Mouse (Mus musculus) intestine, embryonic 16.5 days (tissue): Measurements from ENCODE around the gene Sik3. TPM values are rescaled to one million over a fixed set of nuclear protein-coding genes. Genes with fewer than 3 reads are reported as not detected.
"Not testable (repeated sequence)": the region's sequence is repeated elsewhere in the genome, so short reads cannot be mapped to it uniquely, and the experiment has no call there.

Experiments used
- ATAC-seq: fragments of 200-750 bp; cut with Nextera tagmentation; 2 replicates; pipeline ENCODE4 v1.8.0; 2017; ENCODE audit warnings: moderate TSS enrichment, moderate library complexity
- H3K27ac ChIP-seq: fragments of 300-500 bp; sonication (generic); 2 replicates; pipeline ENCODE4 v1.5.1; 2014; ENCODE audit warnings: mild to moderate bottlenecking, low read length
- H3K27me3 ChIP-seq: fragments of 300-500 bp; sonication (generic); replicated peaks from 2 replicates; pipeline ENCODE4 v1.6.1; 2014; ENCODE audit warnings: low read length, control low read depth, mixed read lengths; ENCODE audit not compliant: control insufficient read depth, insufficient read depth
- H3K36me3 ChIP-seq: fragments of 300-500 bp; sonication (generic); 2 replicates; pipeline ENCODE4 v1.6.1; 2014; ENCODE audit warnings: low read length, control low read depth; ENCODE audit not compliant: control insufficient read depth, insufficient read depth
- H3K4me1 ChIP-seq: fragments of 300-500 bp; sonication (generic); 2 replicates; pipeline ENCODE4 v1.6.1; 2014; ENCODE audit warnings: low read length, control low read depth, mixed read lengths; ENCODE audit not compliant: control insufficient read depth, insufficient read depth
- H3K4me2 ChIP-seq: fragments of 300-500 bp; sonication (generic); 2 replicates; pipeline ENCODE4 v1.6.1; 2014; ENCODE audit warnings: low read depth, low read length, control low read depth
- H3K4me3 ChIP-seq: fragments of 300-500 bp; sonication (generic); 2 replicates; pipeline ENCODE4 v1.5.1; 2014; ENCODE audit warnings: mild to moderate bottlenecking, low read length
- H3K9ac ChIP-seq: fragments of 300-500 bp; sonication (generic); 2 replicates; pipeline ENCODE4 v1.6.1; 2014; ENCODE audit warnings: low read depth, low read length
- H3K9me3 ChIP-seq: fragments of 300-500 bp; sonication (generic); 2 replicates; pipeline ENCODE4 v1.6.1; 2016; ENCODE audit warnings: low read length, control low read depth; ENCODE audit not compliant: control insufficient read depth
- WGBS: fragments of 180-500 bp; shearing (Covaris S2); extraction: QIAGEN DNeasy Blood & Tissue Kit; methylation state at CpG from one replicate; pipeline ENCODE4 v1.1.7; 2014; 5-methylcytosine and 5-hydroxymethylcytosine counted together
- polyA plus RNA-seq: library from polyadenylated mRNA; unstranded; fragments of >200 nt; fragmentation: Nextera tagmentation; extraction: Ambion mirVana; gene quantifications from 2 replicates; pipeline ENCODE4 v1.2.1, GENCODE M21; 2015

Sik3 gene
- polyA plus RNA-seq, 1 experiment from 2014 or later, result 5.2 TPM

- Histone ChIP-seq H3K4me3 (no peak overlapping the region), H3K9ac (no peak overlapping the region), H3K9me3 (no peaks in the 10 kb centered on the region), H3K36me3 (no peaks in the 10 kb centered on the region), H3K27me3 (no peaks in the 10 kb centered on the region), H3K4me2 (no peak overlapping the region), H3K4me1 (peaks cover 5% of the 10 kb centered on the region), H3K27ac (no peak overlapping the region)
- 41% methylated on average over 3 of the region's 3 CpGs for WGBS
- ATAC-seq, result 0 out of 2 replicates have a peak, but pooled peaks have one; percentile 44
Observed at GRCm38 (mm10) chr9:46086826-46087225, 74.2 kb downstream of the Sik3 start.

- no peak overlapping the region for H3K4me3 ChIP-seq
- no peak overlapping the region for H3K4me2 ChIP-seq
- no peak overlapping the region for H3K9ac ChIP-seq
- H3K27me3 ChIP-seq, result no peaks in the 10 kb centered on the region
- no peaks in the 10 kb centered on the region for H3K36me3 ChIP-seq
- H3K4me1 ChIP-seq, result peaks cover 5% of the 10 kb centered on the region
- no peak overlapping the region for H3K27ac ChIP-seq
- ATAC-seq, result no peak
- 58% methylated on average over 5 of the region's 5 CpGs for WGBS
- no peaks in the 10 kb centered on the region for H3K9me3 ChIP-seq
Observed at GRCm38 (mm10) chr9:46087461-46087860, 74.8 kb downstream of the Sik3 start.

GRCm38 (mm10) chr9:46088722-46089121 lies 76.1 kb downstream of the Sik3 start:
- Histone ChIP-seq H3K9ac (no peak overlapping the region), H3K4me2 (no peak overlapping the region), H3K27me3 (no peaks in the 10 kb centered on the region), H3K9me3 (no peaks in the 10 kb centered on the region), H3K27ac (no peak overlapping the region), H3K4me1 (peaks cover 5% of the 10 kb centered on the region), H3K4me3 (no peak overlapping the region), H3K36me3 (no peaks in the 10 kb centered on the region)
- no peak for ATAC-seq
- 81% methylated on average over 10 of the region's 10 CpGs for WGBS

GRCm38 (mm10) chr9:46090066-46090465 lies 77.4 kb downstream of the Sik3 start:
- ATAC-seq, result no peak
- WGBS, result 47% methylated on average over 4 of the region's 4 CpGs

GRCm38 (mm10) chr9:46091157-46091556 lies 78.5 kb downstream of the Sik3 start:
- not testable (repeated sequence) for H3K9ac ChIP-seq, H3K4me1 ChIP-seq, H3K4me3 ChIP-seq, H3K9me3 ChIP-seq, H3K27ac ChIP-seq, H3K4me2 ChIP-seq, H3K36me3 ChIP-seq, H3K27me3 ChIP-seq, ATAC-seq
- WGBS, result 56% methylated on average over 1 of the region's 1 CpGs

More at GRCm38 (mm10) chr9:46090066-46090465, 77.4 kb downstream of the Sik3 start:
- H3K27ac ChIP-seq, result no peak overlapping the region
- no peaks in the 10 kb centered on the region for H3K9me3 ChIP-seq
- H3K36me3 ChIP-seq, result no peaks in the 10 kb centered on the region
- no peak overlapping the region for H3K9ac ChIP-seq
- H3K4me3 ChIP-seq, result no peak overlapping the region
- no peak overlapping the region for H3K4me2 ChIP-seq
- no peaks in the 10 kb centered on the region for H3K27me3 ChIP-seq
- peaks cover 5% of the 10 kb centered on the region for H3K4me1 ChIP-seq

- no peaks in the 10 kb centered on the region for H3K36me3 ChIP-seq
- H3K9me3 ChIP-seq, result no peaks in the 10 kb centered on the region
- no peaks in the 10 kb centered on the region; the same call in none of the 2 replicates for H3K4me1 ChIP-seq
- ATAC-seq, result no peak
- no peak overlapping the region for H3K4me3 ChIP-seq
- no peak overlapping the region for H3K27ac ChIP-seq
- WGBS, result 87% methylated on average over 6 of the region's 6 CpGs
- H3K4me2 ChIP-seq, result no peak overlapping the region
- no peaks in the 10 kb centered on the region for H3K27me3 ChIP-seq
- H3K9ac ChIP-seq, result no peak overlapping the region
Observed at GRCm38 (mm10) chr9:46092633-46093032, 80.0 kb downstream of the Sik3 start.

GRCm38 (mm10) chr9:46098360-46098985 lies 85.9 kb downstream of the Sik3 start:
- H3K36me3 ChIP-seq, result no peaks in the 10 kb centered on the region
- peak; percentile 63 for ATAC-seq
- peaks cover 13% of the 10 kb centered on the region for H3K4me1 ChIP-seq
- H3K27me3 ChIP-seq, result no peaks in the 10 kb centered on the region
- WGBS, result 52% methylated on average over 15 of the region's 15 CpGs
- no peaks in the 10 kb centered on the region for H3K9me3 ChIP-seq
- no peak overlapping the region for H3K4me2 ChIP-seq
- H3K27ac ChIP-seq, result 0 out of 2 replicates have a peak overlapping the region, but pooled peaks have one; percentile 18
- 0 out of 2 replicates have a peak overlapping the region, but pooled peaks have one; percentile 26 for H3K9ac ChIP-seq
- no peak overlapping the region for H3K4me3 ChIP-seq

- ATAC-seq, result no peak
- no peak overlapping the region for H3K4me2 ChIP-seq
- H3K27ac ChIP-seq, result 0 out of 2 replicates have a peak overlapping the region, but pooled peaks have one; percentile 18
- H3K4me3 ChIP-seq, result no peak overlapping the region
- no peaks in the 10 kb centered on the region for H3K9me3 ChIP-seq
- H3K9ac ChIP-seq, result no peak overlapping the region
- no peaks in the 10 kb centered on the region for H3K36me3 ChIP-seq
- WGBS, result 82% methylated on average over 5 of the region's 5 CpGs
- H3K27me3 ChIP-seq, result no peaks in the 10 kb centered on the region
- H3K4me1 ChIP-seq, result peaks cover 13% of the 10 kb centered on the region
Observed at GRCm38 (mm10) chr9:46099107-46099506, 86.5 kb downstream of the Sik3 start.

- Histone ChIP-seq H3K27ac (no peak overlapping the region), H3K27me3 (no peaks in the 10 kb centered on the region)
- peak; percentile 94 for ATAC-seq
Observed at GRCm38 (mm10) chr9:46103154-46103553, 90.5 kb downstream of the Sik3 start.

GRCm38 (mm10) chr9:46106105-46106504 lies 93.5 kb downstream of the Sik3 start:
- WGBS, result 89% methylated on average over 9 of the region's 9 CpGs
- ATAC-seq, result no peak
- no peak overlapping the region for H3K27ac ChIP-seq

More at GRCm38 (mm10) chr9:46103154-46103553, 90.5 kb downstream of the Sik3 start:
- H3K4me1 ChIP-seq, result peaks cover 7% of the 10 kb centered on the region
- WGBS, result 59% methylated on average over 7 of the region's 7 CpGs
- H3K36me3 ChIP-seq, result no peaks in the 10 kb centered on the region
- H3K4me3 ChIP-seq, result no peak overlapping the region
- no peak overlapping the region for H3K4me2 ChIP-seq
- no peaks in the 10 kb centered on the region for H3K9me3 ChIP-seq
- H3K9ac ChIP-seq, result no peak overlapping the region

More at GRCm38 (mm10) chr9:46106105-46106504, 93.5 kb downstream of the Sik3 start:
- H3K4me1 ChIP-seq, result peaks cover 12% of the 10 kb centered on the region
- H3K36me3 ChIP-seq, result no peaks in the 10 kb centered on the region
- no peak overlapping the region for H3K4me3 ChIP-seq
- H3K27me3 ChIP-seq, result no peaks in the 10 kb centered on the region
- H3K9ac ChIP-seq, result no peak overlapping the region
- no peak overlapping the region for H3K4me2 ChIP-seq
- H3K9me3 ChIP-seq, result no peaks in the 10 kb centered on the region
